Mouse (Mus musculus): ENCODE measurements around the gene Tmc6. TPM values are rescaled to one million over a fixed set of nuclear protein-coding genes. Genes with fewer than 3 reads are reported as not detected.

Gene Tmc6
- polyA plus RNA-seq, 1 experiment from 2014 or later, result 28.4 TPM

DNA sequence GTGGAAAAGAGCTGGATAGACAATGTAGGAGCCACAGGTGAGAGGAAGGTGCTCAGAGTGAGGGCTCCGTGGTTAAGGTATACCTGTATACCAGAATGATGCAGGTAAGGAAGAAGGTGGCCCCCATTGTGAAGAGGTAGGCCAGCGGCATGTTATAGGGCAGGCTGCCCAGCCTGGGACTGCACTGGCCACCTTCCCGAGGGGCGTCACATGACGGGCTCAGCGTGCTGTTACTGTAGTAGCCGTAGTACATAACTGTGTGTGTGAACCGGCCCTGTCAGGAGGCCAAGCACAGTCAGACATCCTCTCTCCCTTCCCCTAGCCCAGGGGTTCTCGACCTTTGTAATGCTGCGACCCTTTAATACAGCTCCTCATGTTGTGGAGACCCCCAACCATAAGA lies 7.1 kb downstream of the Tmc6 start:
- Histone ChIP-seq H3K27me3 (ENCODE audit: control insufficient read depth, insufficient read depth, low read length) (no peaks in the 10 kb centered on the region), H3K4me3 (ENCODE audit: low read length) (no peak overlapping the region), H3K4me1 (ENCODE audit: control insufficient read depth, insufficient read depth, low read length) (peaks cover 11% of the 10 kb centered on the region), H3K9ac (ENCODE audit: low read length) (no peak overlapping the region), H3K4me2 (ENCODE audit: low read depth, low read length) (no peak overlapping the region), H3K9me3 (replicated peaks; ENCODE audit: control insufficient read depth, low read length) (no peaks in the 10 kb centered on the region), H3K36me3 (ENCODE audit: control insufficient read depth, insufficient read depth) (peaks cover 5% of the 10 kb centered on the region; the same call in 1 of the 2 replicates), H3K27ac (ENCODE audit: low read length) (no peak overlapping the region)
- ATAC-seq (replicated peaks; ENCODE audit: extremely low read depth, insufficient read depth, low FRiP score), result no peak
- WGBS, result 90% methylated on average over 10 of the region's 10 CpGs

DNA sequence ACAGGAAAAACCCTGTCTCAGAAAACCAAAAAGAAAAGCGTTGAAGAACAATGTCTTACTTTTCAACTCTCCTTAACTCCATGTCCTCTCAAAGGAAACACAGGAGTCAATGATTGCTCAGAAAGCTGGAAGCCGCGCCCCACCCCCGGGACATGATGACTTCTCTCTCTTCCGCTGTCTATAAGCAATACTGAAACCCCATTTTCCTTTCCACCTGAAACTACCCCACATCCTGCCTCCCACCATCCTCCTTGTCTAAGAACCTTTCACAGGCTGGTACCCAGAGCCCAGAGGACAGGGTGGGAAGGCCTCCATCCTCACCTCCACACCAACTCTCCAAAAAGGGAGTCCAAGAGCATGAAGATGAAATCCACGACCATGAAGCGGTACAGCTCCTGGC lies 9.6 kb downstream of the Tmc6 start:
- no peaks in the 10 kb centered on the region; the same call in 1 of the 2 replicates for H3K4me1 ChIP-seq (ENCODE audit: control insufficient read depth, insufficient read depth, low read length)
- no peak for ATAC-seq (replicated peaks; ENCODE audit: extremely low read depth, insufficient read depth, low FRiP score)
- no peak overlapping the region for H3K4me2 ChIP-seq (ENCODE audit: low read depth, low read length)
- no peak overlapping the region for H3K4me3 ChIP-seq (ENCODE audit: low read length)
- no peak overlapping the region for H3K9ac ChIP-seq (ENCODE audit: low read length)
- H3K36me3 ChIP-seq (ENCODE audit: control insufficient read depth, insufficient read depth), result peaks cover 12% of the 10 kb centered on the region; the same call in 1 of the 2 replicates
- WGBS, result 92% methylated on average over 7 of the region's 7 CpGs
- H3K27ac ChIP-seq (ENCODE audit: low read length), result no peak overlapping the region
- H3K9me3 ChIP-seq (replicated peaks; ENCODE audit: control insufficient read depth, low read length), result no peaks in the 10 kb centered on the region
- no peaks in the 10 kb centered on the region for H3K27me3 ChIP-seq (ENCODE audit: control insufficient read depth, insufficient read depth, low read length)

DNA sequence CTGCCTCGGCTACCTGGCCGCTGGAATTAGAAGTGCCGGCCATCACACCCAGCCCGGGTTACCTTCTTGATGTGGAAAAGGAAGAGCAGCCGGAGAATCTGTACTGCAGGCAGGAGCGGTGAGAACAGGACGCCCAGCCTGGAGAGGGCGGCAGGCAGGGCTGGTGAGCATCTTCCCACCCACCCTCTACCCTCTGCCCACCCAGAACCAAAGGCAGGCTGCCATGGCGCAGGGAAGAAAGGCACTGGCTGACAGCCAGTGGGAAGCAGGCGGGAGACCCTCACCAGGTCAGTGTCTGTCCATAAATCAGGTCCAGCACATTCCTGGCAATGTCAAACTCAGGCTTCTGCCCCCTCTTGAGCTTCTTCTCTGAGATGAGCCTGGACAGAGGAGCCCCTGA lies 11.6 kb downstream of the Tmc6 start:
- Histone ChIP-seq H3K4me3 (ENCODE audit: low read length) (no peak overlapping the region), H3K4me1 (ENCODE audit: control insufficient read depth, insufficient read depth, low read length) (no peaks in the 10 kb centered on the region; the same call in 1 of the 2 replicates), H3K9ac (ENCODE audit: low read length) (no peak overlapping the region), H3K27ac (ENCODE audit: low read length) (no peak overlapping the region), H3K4me2 (ENCODE audit: low read depth, low read length) (no peak overlapping the region), H3K36me3 (ENCODE audit: control insufficient read depth, insufficient read depth) (peaks cover 22% of the 10 kb centered on the region), H3K9me3 (replicated peaks; ENCODE audit: control insufficient read depth, low read length) (no peaks in the 10 kb centered on the region), H3K27me3 (ENCODE audit: control insufficient read depth, insufficient read depth, low read length) (no peaks in the 10 kb centered on the region)
- 85% methylated on average over 10 of the region's 10 CpGs for WGBS
- ATAC-seq (replicated peaks; ENCODE audit: extremely low read depth, insufficient read depth, low FRiP score), result no peak

DNA sequence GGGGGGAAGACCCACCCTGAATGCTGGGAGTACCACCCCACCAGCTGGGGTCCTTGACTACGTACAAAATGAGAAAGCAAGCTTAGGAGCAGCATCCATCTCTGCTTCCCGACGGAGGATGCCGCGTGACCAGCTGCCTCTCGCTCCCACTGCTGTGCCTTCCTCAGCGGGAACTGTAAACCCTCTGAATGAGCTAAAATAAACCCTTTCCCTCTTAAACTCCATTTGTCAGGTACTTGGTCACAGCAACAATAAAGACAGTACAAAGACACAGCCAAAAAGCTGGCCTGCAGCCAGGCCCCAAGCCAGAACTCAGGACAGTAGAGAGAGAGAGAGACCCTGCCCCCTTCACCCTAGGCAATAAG lies 12.3 kb downstream of the Tmc6 start:
- Histone ChIP-seq H3K4me3 (ENCODE audit: low read length) (no peak overlapping the region), H3K4me2 (ENCODE audit: low read depth, low read length) (no peak overlapping the region), H3K36me3 (ENCODE audit: control insufficient read depth, insufficient read depth) (peaks cover 22% of the 10 kb centered on the region), H3K4me1 (ENCODE audit: control insufficient read depth, insufficient read depth, low read length) (no peaks in the 10 kb centered on the region; the same call in 1 of the 2 replicates), H3K27me3 (ENCODE audit: control insufficient read depth, insufficient read depth, low read length) (no peaks in the 10 kb centered on the region), H3K27ac (ENCODE audit: low read length) (no peak overlapping the region), H3K9me3 (replicated peaks; ENCODE audit: control insufficient read depth, low read length) (no peaks in the 10 kb centered on the region), H3K9ac (ENCODE audit: low read length) (no peak overlapping the region)
- ATAC-seq (replicated peaks; ENCODE audit: extremely low read depth, insufficient read depth, low FRiP score), result no peak
- WGBS, result 85% methylated on average over 7 of the region's 7 CpGs

DNA sequence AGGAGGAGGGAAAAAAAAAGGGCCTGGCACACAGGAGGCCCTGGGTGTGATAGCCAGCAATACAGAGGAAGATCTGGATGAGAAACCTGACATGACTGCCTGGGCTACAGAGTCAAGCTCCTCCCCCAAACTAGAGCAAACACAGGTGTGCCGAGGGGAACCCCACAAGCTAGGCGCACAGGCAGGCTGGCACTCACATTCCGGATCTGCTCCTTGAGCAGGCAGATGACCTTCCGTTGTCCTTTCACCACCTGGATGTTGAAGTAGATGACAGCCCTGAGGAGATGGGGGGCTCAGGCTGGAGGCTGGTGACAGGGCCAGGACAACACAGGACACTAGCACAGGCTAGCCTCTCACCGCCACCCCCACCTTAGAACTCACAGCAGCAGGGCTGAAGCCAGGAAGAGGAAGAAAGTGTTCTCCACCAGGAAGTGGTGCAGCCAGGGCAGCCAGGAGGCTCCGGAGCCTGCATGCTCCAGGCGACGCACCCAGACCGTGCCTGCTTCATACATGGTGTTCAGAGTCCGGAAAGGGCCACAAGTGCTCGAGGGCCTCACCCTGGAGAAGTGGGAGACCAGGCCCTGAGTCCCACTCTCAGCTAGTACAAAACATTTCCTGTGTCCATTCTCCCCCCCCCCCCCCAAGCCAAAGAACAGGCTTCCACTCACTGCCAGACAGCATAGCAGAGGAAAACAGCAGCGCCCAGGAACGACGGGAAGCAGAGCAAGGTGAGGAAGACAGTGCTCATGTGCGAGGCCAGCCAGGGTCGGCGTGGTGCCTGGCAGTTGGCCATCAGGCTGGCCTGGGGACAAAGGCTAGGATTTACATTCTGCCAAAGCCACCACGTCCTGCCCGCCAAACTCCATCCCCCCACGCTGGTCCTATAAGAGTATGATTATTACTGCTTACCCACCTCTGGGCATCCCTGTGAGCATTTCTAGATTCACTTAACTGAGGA lies 13.0 kb downstream of the Tmc6 start:
- Histone ChIP-seq H3K4me1 (ENCODE audit: control insufficient read depth, insufficient read depth, low read length) (no peaks in the 10 kb centered on the region; the same call in 1 of the 2 replicates), H3K36me3 (ENCODE audit: control insufficient read depth, insufficient read depth) (peaks cover 27% of the 10 kb centered on the region), H3K9me3 (replicated peaks; ENCODE audit: control insufficient read depth, low read length) (no peaks in the 10 kb centered on the region), H3K9ac (ENCODE audit: low read length) (no peak overlapping the region), H3K27me3 (ENCODE audit: control insufficient read depth, insufficient read depth, low read length) (no peaks in the 10 kb centered on the region), H3K27ac (ENCODE audit: low read length) (no peak overlapping the region), H3K4me2 (ENCODE audit: low read depth, low read length) (no peak overlapping the region), H3K4me3 (ENCODE audit: low read length) (no peak overlapping the region)
- ATAC-seq (replicated peaks; ENCODE audit: extremely low read depth, insufficient read depth, low FRiP score), result no peak
- 68% methylated on average over 20 of the region's 20 CpGs for WGBS

DNA sequence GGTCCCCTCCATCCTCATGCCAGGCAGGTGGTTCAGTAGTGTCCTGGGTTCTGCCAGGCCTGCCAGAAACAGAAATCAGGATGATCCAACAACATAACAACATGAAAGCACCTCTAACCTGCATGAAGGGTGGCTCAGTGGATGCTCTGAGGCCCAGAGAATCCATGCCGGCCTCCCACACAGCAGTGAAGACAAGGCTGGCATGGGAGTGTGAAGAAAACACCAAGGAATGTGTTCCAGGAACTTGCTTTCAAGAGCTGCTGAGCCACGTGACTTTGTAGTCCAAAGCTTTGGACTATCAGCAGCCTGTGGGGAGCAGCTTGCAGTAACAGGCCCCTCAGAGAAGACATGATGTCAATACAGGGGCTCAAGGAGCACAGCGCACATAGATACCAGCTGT lies 15.7 kb downstream of the Tmc6 start:
- Histone ChIP-seq H3K9me3 (replicated peaks; ENCODE audit: control insufficient read depth, low read length) (no peaks in the 10 kb centered on the region), H3K9ac (ENCODE audit: low read length) (no peak overlapping the region), H3K36me3 (ENCODE audit: control insufficient read depth, insufficient read depth) (peaks cover 39% of the 10 kb centered on the region), H3K4me1 (ENCODE audit: control insufficient read depth, insufficient read depth, low read length) (no peaks in the 10 kb centered on the region; the same call in 1 of the 2 replicates), H3K27me3 (ENCODE audit: control insufficient read depth, insufficient read depth, low read length) (no peaks in the 10 kb centered on the region), H3K4me2 (ENCODE audit: low read depth, low read length) (no peak overlapping the region), H3K4me3 (ENCODE audit: low read length) (no peak overlapping the region), H3K27ac (ENCODE audit: low read length) (no peak overlapping the region)
- no peak for ATAC-seq (replicated peaks; ENCODE audit: extremely low read depth, insufficient read depth, low FRiP score)
- 65% methylated on average over 3 of the region's 3 CpGs for WGBS

DNA sequence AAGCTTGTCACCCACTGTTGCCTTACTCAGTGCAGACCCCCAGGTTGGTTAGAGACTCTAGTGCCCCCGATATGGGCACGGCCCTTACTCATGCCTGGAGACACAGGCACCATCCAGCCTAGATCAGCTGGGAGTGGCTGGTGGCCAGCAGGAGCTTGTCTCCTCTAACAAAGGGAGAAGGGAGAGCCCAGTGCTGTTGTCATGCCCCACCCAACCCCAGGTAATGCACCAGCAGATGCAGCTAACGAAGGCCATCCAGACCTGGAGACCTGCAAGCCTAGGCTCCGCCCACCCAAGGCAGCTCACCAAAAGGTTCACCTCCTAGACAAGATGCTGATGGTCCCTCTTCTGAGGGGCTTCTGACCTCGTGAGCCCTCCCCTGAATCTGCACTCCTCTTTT lies 16.6 kb downstream of the Tmc6 start:
- H3K4me2 ChIP-seq (ENCODE audit: low read depth, low read length), result no peak overlapping the region
- no peak overlapping the region for H3K27ac ChIP-seq (ENCODE audit: low read length)
- H3K9ac ChIP-seq (ENCODE audit: low read length), result no peak overlapping the region
- H3K36me3 ChIP-seq (ENCODE audit: control insufficient read depth, insufficient read depth), result peaks cover 48% of the 10 kb centered on the region
- 85% methylated on average over 5 of the region's 5 CpGs for WGBS
- no peaks in the 10 kb centered on the region for H3K9me3 ChIP-seq (replicated peaks; ENCODE audit: control insufficient read depth, low read length)
- no peak overlapping the region for H3K4me3 ChIP-seq (ENCODE audit: low read length)
- no peaks in the 10 kb centered on the region for H3K27me3 ChIP-seq (ENCODE audit: control insufficient read depth, insufficient read depth, low read length)
- no peaks in the 10 kb centered on the region; the same call in 1 of the 2 replicates for H3K4me1 ChIP-seq (ENCODE audit: control insufficient read depth, insufficient read depth, low read length)
- no peak for ATAC-seq (replicated peaks; ENCODE audit: extremely low read depth, insufficient read depth, low FRiP score)

DNA sequence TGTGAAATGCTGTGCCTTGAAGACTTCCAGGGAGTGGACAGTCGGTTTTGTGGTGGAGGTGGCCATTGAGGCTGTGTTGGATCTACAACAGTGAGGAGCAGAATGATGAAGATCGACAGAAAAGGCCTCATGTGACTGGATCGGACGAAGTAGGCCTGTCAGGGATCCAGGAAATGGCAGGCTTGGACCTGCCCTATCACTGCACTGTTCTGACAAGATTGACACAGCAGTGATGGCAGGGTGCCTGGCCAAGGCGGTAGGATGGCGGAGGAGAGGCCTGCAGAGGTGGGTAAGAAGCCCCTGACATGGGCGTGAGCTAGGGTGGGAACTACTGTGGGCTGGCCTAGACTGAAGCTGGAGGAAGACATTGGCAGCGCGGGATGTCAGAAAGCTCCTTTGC lies 17.7 kb downstream of the Tmc6 start:
- Histone ChIP-seq H3K4me3 (ENCODE audit: low read length) (no peak overlapping the region), H3K4me2 (ENCODE audit: low read depth, low read length) (no peak overlapping the region), H3K27me3 (ENCODE audit: control insufficient read depth, insufficient read depth, low read length) (no peaks in the 10 kb centered on the region), H3K9ac (ENCODE audit: low read length) (no peak overlapping the region), H3K4me1 (ENCODE audit: control insufficient read depth, insufficient read depth, low read length) (no peaks in the 10 kb centered on the region; the same call in 1 of the 2 replicates), H3K36me3 (ENCODE audit: control insufficient read depth, insufficient read depth) (peaks cover 54% of the 10 kb centered on the region), H3K27ac (ENCODE audit: low read length) (no peak overlapping the region), H3K9me3 (replicated peaks; ENCODE audit: control insufficient read depth, low read length) (no peaks in the 10 kb centered on the region)
- no peak for ATAC-seq (replicated peaks; ENCODE audit: extremely low read depth, insufficient read depth, low FRiP score)
- WGBS, result 80% methylated on average over 9 of the region's 9 CpGs

DNA sequence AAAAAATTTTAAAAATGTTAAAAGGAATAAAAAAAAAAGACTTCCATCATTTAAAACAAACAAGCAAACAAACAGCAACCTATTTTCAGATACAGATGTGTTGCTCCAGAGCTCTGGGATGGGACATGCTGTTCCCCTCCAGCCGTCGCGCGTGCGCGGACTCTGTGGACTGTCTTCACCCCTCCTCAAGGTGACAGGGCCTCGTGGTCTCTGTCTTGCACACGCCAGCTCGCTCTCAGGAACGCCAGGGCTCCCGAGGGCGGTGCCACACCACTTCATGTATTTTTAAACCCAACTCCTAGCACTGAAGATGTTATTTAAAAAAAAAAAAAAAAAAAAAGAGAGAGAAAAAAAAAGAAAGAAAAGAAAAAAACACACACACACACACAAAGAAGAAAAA lies 19.8 kb downstream of the Tmc6 start:
- no peak overlapping the region for H3K9ac ChIP-seq (ENCODE audit: low read length)
- H3K4me2 ChIP-seq (ENCODE audit: low read depth, low read length), result no peak overlapping the region
- H3K27me3 ChIP-seq (ENCODE audit: control insufficient read depth, insufficient read depth, low read length), result no peaks in the 10 kb centered on the region
- 0 out of 2 replicates have a peak, but pooled peaks have one; percentile 33 for ATAC-seq (replicated peaks; ENCODE audit: extremely low read depth, insufficient read depth, low FRiP score)
- H3K27ac ChIP-seq (ENCODE audit: low read length), result no peak overlapping the region
- H3K9me3 ChIP-seq (replicated peaks; ENCODE audit: control insufficient read depth, low read length), result no peaks in the 10 kb centered on the region
- H3K36me3 ChIP-seq (ENCODE audit: control insufficient read depth, insufficient read depth), result peaks cover 66% of the 10 kb centered on the region
- H3K4me1 ChIP-seq (ENCODE audit: control insufficient read depth, insufficient read depth, low read length), result no peaks in the 10 kb centered on the region
- WGBS, result 44% methylated on average over 12 of the region's 12 CpGs
- H3K4me3 ChIP-seq (ENCODE audit: low read length), result no peak overlapping the region
